18 mouse cellular contexts compared by ENCODE assay signal in the genomic region with DNA sequence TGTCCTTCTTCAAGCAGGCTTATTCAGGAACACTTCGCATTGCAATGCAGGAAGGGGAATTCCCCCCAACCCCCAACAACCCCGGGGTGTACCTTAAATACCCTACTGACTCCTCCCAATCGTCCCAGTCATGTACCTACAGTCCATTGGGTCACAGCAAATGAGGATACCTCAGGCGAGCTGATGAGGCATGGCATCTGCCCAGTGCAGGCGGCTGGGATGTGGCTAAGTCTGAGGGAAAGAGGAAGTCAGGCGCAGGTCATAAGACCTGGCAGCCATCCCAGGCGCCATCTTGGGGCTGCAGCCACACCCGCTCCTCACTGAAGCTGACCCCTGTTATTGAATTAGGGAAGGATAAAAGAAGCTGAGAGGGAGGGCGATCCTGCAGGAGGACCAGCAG.
DNase-seq lines count a peak whose midpoint lies in the region; ATAC-seq lines count a peak whose summit lies in the region.
"Had no signal": no experiment of that assay in that cellular context is flagged by ENCODE, and none has a peak within 500 bp of the region (broad histone marks: within the 10 kb centered on the region; RNA-seq: fewer than 3 reads in every experiment).

No protein-coding gene starts in this region.

- intact Hi-C loops in heart, postnatal 14 days (cut with DNase I), result no loop called here

- DNase-seq in 3T3-L1 (ENCODE audit: low read depth, low spot score) (peak; percentile 40), ES-CJ7 (ENCODE audit: low read depth, low spot score) (peak; percentile 1), NIH3T3 (ENCODE audit: low read depth) (peak; percentile 49)
- DNase-seq in heart, postnatal 14 days, result no peak
- no peak for DNase-seq in urinary bladder, adult 2 months (ENCODE audit: low spot score)
- no peak for DNase-seq in gastrocnemius, postnatal 10 days
- DNase-seq: adrenal gland, postnatal 10 days; cerebellum, adult 11 months; cerebellum, adult 8-10 months; cerebellum, postnatal 14 days; embryo, embryonic 11 days; gastrocnemius, postnatal 25 days; heart, adult 11 months; heart, postnatal 4 days; kidney, adult 11 months had no signal

- ATAC-seq in megakaryocyte progenitor cell, adult 5-6 weeks (replicated peaks; ENCODE audit: poor library complexity), result peak; percentile 23; the same call in 1 of the 2 replicates
- ATAC-seq: forebrain, embryonic 16.5 days; hindbrain, postnatal 0 days had no signal

Comparison
In these comparisons a context has a peak if more than half of its experiments do, and no peak if none do; other contexts are left out.
1. DNase-seq: peak in 3T3-L1 (single experiment), ES-CJ7 (single experiment) and NIH3T3 (single experiment); none in heart, postnatal 14 days (0 of 2), urinary bladder, adult 2 months (single experiment) and gastrocnemius, postnatal 10 days (single experiment).